Mouse (Mus musculus): ENCODE measurements around the gene Nars2. TPM values are rescaled to one million over a fixed set of nuclear protein-coding genes. Genes with fewer than 3 reads are reported as not detected.
"Not testable (repeated sequence)": the region's sequence is repeated elsewhere in the genome, so short reads cannot be mapped to it uniquely, and the experiment has no call there.

Gene Nars2
- total RNA-seq (2015; ENCODE audit: low replicate concordance) (5.4 and 11.5 TPM in 2 replicates), total RNA-seq (2017; ENCODE audit: low replicate concordance) (4.9 and 7.0 TPM in 2 replicates)

DNA sequence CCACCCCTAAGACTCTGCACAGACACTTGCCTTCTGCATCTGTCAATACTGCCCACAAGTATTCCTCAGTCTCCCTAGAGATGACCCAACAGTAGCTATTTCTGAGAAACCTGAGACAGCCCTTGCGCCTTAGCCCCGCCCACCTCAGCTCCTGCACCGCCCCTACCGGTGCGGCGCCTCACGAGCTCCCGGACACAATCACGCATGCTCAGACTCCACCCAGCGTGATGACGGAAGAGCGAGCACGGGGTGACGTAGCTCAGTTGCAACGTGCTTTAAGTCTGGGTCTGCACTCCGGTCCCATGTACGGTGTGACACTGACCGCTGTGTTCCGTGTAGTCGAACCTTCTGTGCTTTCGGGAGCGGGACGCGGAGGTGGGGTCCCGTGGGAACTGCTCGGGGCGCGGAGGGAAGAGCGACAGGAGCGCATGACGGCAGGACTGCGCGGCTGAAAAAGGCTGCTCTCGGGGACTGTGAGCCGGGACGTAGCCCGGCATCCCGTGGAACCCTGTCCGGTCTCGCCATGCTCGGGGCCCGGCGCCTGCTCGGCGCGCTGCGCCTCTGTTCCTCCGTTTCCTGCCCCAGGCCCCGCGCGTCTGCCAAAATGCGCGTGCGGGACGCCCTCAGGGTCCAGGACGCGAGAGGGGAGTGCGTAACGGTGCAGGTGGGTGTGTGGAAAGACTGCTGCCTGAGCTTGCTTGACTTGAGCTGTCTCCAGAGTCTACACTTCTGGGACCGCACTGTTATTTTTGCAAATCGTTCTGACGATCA, at the start of gene Nars2:
Gene Nars2, plus strand, starts transcription at position 225 of the 771 bp plus-strand sequence.
- ATAC-seq (replicated peaks; ENCODE audit: low FRiP score, poor library complexity, severe bottlenecking): peak; percentile 98

DNA sequence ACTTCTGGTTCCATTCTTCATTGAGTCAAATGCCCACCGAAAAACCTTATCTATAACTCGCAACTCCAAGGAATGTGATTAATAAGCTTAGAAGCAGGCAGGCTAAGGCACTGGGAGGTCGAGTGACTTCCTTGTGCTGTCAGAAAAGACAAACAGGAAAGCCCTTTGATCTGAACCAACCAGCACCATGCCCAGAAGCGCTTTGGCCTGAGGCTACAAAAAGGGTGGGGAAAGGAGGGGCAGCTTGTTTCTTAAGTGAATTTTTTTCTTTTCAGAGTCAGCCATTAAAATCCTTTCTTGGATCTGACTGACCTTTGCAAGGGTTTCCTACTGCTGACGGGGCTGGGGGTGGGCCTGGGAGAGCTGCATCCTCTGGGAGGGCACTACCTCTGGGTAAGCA, 49.1 kb upstream of the Nars2 start:
- ATAC-seq (replicated peaks; ENCODE audit: low FRiP score, poor library complexity, severe bottlenecking): no peak

DNA sequence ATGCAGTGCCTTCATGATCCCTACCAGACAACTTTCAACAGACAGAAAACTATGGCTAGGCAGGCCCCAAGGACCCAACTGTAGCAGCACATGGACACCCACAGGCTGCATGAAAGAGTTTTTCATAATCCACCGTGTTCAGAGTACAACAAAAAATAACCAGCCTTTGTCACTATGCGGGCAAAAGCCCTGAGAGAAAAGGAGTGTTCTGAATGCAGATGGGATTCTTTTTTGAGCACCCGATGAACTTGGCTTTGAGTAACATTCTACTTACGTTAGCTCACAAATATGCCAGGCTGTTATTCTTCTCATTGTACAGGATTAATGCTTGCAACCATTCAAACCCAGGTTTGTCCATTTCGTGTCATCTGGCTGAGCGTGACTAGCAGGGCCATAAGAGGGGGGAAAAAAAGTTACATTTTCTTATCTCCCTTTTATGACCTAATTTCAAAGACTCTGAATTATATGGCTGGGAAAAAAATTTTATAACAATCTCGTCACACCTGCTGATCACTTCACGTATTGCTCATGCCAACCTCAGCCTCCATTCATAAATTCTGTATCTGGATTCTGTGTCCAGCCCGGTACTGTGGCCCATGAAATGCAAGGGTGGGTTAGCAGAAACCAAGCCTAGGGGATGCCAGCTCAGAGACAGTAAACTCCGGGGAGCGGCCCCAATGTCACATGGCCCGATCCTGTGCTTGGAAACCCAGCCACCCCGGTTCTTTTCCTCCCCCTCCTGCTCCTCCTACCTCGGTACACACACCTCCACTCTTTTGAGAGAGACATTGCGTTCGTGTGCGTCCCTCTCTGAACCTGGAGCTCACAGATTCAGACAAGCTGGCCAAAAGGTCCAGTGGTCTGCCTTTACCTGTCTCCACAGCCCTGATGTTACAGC, 48.0 kb upstream of the Nars2 start:
- ATAC-seq (replicated peaks; ENCODE audit: low FRiP score, poor library complexity, severe bottlenecking): no peak

DNA sequence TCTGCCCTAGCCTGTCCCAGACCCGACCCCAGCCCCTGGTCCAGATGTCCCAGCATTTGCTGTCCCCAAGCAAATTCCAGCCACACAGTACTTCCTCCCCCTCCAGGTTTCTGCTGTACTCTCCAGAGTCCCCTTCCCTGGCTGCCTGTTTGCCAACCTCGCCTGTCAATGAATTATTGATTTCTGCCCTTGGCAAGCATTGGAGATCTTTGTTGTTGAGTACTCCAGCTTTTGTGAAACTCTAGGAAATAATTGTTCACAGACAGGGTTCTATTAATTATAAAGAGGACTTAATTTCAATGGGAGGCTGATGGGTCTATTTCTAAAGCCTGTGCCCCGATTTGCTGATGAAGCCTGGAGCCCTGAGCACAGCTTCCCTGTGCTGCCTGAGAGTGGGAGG, 46.9 kb upstream of the Nars2 start:
- ATAC-seq (replicated peaks; ENCODE audit: low FRiP score, poor library complexity, severe bottlenecking): no peak

GRCm38 (mm10) chr7:96904936-96905335, 46.4 kb upstream of the Nars2 start:
- ATAC-seq (replicated peaks; ENCODE audit: low FRiP score, poor library complexity, severe bottlenecking): no peak

DNA sequence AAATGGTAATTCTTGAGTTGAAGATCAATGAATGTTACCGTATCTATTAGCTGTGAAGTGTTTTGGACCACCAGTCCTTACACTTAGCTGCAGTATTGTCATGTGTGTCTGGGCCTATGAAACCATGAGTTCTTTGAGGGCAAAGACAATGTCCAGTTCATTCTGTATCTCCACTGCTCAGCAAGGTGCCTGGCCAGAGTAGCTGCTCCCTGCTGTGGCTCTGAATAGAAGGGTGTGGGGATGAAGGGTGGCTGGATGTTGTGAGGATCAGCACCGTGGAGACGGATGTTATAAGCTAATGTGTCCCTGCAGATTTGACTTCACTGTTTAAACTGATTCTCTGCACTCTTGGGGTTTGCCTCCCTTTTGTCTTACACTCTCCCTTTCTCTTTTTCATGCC, 45.9 kb upstream of the Nars2 start:
- ATAC-seq (replicated peaks; ENCODE audit: low FRiP score, poor library complexity, severe bottlenecking): no peak

DNA sequence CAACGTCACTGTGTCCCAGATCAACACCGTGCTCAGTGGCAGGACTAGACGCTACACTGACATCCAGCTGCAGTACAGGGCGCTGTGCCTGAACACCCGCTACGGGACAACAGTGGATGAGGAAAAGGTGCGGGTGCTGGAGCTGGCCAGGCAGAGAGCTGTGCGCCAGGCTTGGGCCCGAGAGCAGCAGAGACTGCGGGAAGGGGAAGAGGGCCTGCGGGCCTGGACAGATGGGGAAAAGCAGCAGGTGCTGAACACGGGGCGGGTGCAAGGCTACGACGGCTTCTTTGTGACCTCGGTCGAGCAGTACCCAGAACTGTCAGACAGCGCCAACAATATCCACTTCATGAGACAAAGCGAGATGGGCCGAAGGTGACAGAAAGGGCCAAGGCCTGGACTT, 45.1 kb upstream of the Nars2 start:
- no peak for ATAC-seq (replicated peaks; ENCODE audit: low FRiP score, poor library complexity, severe bottlenecking)

DNA sequence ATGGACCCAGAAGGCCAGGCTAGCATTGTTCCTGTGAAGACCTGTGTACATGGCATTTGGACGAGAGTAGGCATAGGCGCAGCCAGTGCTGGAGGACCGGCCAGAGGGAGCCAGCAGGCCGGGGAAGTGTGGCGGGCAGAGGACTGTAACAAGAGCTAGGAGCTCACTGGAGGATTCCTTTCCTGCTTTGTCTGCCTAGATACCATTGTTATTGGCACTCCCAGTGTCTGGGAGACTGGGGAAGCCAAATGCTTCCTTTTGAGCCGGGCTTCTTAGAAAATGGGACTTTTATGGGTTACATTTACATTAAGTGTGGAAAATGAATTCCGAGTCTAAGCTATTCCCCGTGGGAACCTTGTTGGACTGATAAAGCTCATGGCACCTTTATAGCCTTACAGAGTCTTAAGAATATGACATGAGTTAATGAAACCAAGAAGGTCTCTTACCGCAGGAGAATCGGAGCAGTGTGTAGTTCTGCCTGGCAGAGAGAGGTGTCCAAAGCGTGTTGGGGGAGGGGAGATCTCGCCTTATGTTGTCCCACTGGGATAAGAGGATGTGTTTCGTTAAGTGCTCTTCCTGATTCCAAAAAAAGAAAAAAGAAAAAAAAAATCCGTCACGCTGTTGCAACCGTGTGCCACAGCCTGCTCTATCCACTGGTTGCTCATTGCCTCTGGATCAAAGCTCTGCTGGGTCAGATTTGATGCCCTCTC, 43.2 kb upstream of the Nars2 start:
- ATAC-seq (replicated peaks; ENCODE audit: low FRiP score, poor library complexity, severe bottlenecking): no peak

- no peak for ATAC-seq (replicated peaks; ENCODE audit: low FRiP score, poor library complexity, severe bottlenecking)
These were observed 41.4 kb upstream of the Nars2 start for GRCm38 (mm10) chr7:96909856-96910255.

- no peak for ATAC-seq (replicated peaks; ENCODE audit: low FRiP score, poor library complexity, severe bottlenecking)
These were observed 40.9 kb upstream of the Nars2 start for GRCm38 (mm10) chr7:96910310-96910960.

GRCm38 (mm10) chr7:96914031-96914430, 37.3 kb upstream of the Nars2 start:
- peak; percentile 74 for ATAC-seq (replicated peaks; ENCODE audit: low FRiP score, poor library complexity, severe bottlenecking)

GRCm38 (mm10) chr7:96915452-96916105, 35.7 kb upstream of the Nars2 start:
- peak; percentile 77 for ATAC-seq (replicated peaks; ENCODE audit: low FRiP score, poor library complexity, severe bottlenecking)

DNA sequence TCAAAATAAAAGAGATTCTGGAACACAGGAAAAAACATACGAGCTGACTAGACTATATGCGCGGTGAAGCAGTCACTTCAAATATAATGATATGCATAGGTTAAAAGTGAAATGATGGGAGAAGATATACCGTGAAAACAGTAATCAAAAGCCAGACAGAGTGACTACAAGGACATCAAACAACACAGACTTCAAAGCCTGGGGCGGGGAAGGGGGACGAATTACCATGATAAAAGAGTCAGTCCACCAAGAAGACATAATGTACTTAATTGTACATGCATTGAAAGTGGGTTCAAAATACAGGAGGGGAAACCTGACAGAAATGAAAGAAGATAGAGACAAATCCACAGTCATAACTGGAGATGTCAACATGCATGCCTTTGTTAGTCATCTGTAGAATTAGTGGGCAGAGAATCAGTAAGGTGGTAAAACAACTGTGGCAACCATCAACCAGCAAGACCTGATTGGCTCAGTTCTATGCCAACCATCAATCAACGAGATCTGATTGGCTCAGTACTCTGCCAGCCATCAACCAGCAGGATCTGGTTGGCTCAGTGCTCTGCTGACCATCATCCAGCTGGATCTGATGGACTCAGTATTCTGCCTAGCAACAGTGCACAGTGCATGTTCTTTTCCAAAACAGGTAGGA, 30.7 kb upstream of the Nars2 start:
- no peak for ATAC-seq (replicated peaks; ENCODE audit: low FRiP score, poor library complexity, severe bottlenecking)

- no peak for ATAC-seq (replicated peaks; ENCODE audit: low FRiP score, poor library complexity, severe bottlenecking)
These were observed 28.4 kb upstream of the Nars2 start for GRCm38 (mm10) chr7:96922927-96923326.

DNA sequence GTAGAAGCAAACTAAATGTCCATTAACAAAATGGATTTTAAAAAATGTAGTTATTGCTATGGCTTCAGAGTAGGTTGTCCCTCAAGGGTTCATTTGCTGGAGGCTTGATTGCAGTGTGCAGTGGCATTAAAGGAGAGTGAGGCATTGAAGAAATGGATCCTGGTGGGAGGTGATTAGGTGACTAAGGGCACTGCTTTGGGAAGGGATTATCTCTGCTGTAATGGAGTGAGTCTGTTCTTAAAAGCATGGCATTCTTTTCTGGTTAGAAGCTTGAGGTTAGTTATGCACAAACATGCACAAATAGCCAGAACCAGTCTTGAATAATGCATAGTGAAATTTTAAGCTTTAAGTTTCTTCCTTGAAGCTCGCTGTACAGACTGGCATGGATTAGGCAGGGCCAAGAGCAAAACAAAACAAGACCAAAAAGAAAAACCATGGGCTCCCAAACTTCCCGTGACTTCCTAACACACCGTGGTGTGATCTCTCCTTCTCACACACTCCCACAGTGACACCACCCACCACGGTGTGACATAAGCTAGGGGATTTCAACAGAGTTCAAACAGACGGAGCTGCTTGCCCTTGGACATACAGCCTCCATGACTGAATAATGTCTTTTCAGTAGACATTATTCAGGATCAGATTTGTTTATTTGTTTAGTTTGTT, 7.5 kb upstream of the Nars2 start:
- no peak for ATAC-seq (replicated peaks; ENCODE audit: low FRiP score, poor library complexity, severe bottlenecking)

DNA sequence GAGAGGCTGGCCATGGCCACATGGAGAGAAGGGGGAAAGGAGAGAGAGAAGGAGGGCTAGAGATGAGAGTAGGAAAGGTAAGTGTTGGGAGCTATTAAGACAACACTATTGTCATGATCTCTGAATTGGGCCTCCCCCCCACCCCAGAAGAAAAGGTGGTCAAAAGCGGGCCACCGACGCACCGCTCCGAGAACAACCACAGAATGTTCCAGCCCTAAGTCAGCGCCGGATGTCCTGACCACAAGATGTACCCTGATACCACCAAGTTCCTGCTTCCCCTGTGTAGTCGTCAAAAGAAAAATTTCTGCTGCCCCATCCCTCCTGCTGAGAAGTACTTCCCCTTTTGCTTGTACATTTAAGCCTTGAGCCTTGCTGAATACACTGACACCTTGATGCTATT, 4.8 kb upstream of the Nars2 start:
- ATAC-seq (replicated peaks; ENCODE audit: low FRiP score, poor library complexity, severe bottlenecking): not testable (repeated sequence)

- ATAC-seq (replicated peaks; ENCODE audit: low FRiP score, poor library complexity, severe bottlenecking): 0 out of 2 replicates have a peak, but pooled peaks have one; percentile 12
These were observed 789 bp downstream of the Nars2 start for GRCm38 (mm10) chr7:96952094-96952493.

DNA sequence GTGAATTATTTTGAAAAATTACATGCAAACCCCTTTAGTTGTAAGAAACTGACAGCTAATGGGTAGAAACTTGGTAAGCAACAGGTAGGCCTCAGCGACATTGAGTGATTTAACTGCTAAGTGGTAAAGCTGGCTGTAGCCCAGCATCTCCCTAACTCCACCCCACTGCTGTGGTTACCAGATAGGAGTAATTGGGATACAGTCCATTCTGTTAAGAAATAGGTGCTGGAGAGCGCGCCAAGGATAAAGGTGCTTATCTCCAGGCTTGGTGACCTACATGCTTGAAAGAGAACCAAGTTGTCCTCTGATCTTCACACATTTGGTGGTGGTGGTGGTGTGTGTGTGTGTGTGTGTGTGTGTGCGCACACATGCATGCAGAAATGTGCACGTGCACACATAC, 7.9 kb downstream of the Nars2 start:
- peak; percentile 97 for ATAC-seq (replicated peaks; ENCODE audit: low FRiP score, poor library complexity, severe bottlenecking)
